Mouse (Mus musculus): ENCODE measurements around the gene Olfr444.

DNA sequence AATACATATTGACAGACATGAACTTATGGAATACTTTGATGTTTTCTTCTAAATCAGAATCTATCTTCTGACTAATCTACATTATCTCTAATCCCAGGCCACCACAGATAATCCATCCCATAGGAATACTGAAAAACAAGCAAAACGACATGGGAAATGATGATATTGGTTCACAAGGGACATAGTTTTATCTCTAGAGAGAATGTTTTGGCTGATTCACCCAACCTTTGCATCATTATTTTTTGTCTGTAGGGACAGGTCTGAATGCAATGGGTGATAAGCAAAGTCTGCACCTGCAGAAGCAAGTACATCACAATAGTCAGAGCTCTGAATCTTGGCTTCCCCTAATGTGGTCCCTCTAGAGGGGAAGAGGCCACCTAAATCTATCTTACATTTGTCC, at the start of gene Olfr444:
- TF ChIP-seq CTCF (IDR thresholded peaks at IDR 0.05; ENCODE audit: borderline replicate concordance, extremely low read depth, insufficient read depth, insufficient read length) (no peak), POLR2A (IDR thresholded peaks at IDR 0.05; ENCODE audit: borderline replicate concordance, extremely low read depth, insufficient read depth, insufficient read length, poor library complexity, severe bottlenecking) (no peak)
